Mouse (Mus musculus) bone marrow, adult 2 months (tissue): ENCODE results near the gene Abhd14b. TPM values are rescaled to one million over a fixed set of nuclear protein-coding genes. Genes with fewer than 3 reads are reported as not detected.

Experiments
- H3K27ac ChIP-seq: fragments of 200-500 bp; 2 replicates; pipeline ENCODE4 v1.5.1; 2012; ENCODE audit warnings: low read depth, mild to moderate bottlenecking, control low read depth, inconsistent platforms, low read length; ENCODE audit not compliant: control insufficient read depth, poor library complexity, insufficient read depth
- H3K4me1 ChIP-seq: fragments of 200-500 bp; 2 replicates; pipeline ENCODE4 v1.6.1; 2011; ENCODE audit warnings: low read length; ENCODE audit not compliant: control insufficient read depth, insufficient read depth
- H3K4me3 ChIP-seq: fragments of 200-500 bp; replicated peaks from 2 replicates; pipeline ENCODE3; 2011; ENCODE audit warnings: mild to moderate bottlenecking, low read depth, low read length, control low read depth; ENCODE audit not compliant: control insufficient read depth
- CTCF ChIP-seq: fragments of 200-500 bp; IDR thresholded peaks from 2 replicates; pipeline ENCODE4 v1.5.1; 2011; ENCODE audit warnings: low read length, control low read depth; ENCODE audit not compliant: control insufficient read depth, insufficient read depth
- POLR2A ChIP-seq: fragments of 200-500 bp; IDR thresholded peaks from 2 replicates; pipeline ENCODE4 v1.6.1; 2011; ENCODE audit warnings: low read depth, mild to moderate bottlenecking, control low read depth, low read length, borderline replicate concordance; ENCODE audit not compliant: control insufficient read depth
- WGBS: fragments of 180-500 bp; shearing (Covaris S2); methylation state at CpG from one replicate; pipeline ENCODE4 v1.1.7; 2018; 5-methylcytosine and 5-hydroxymethylcytosine counted together
- polyA plus RNA-seq: library from polyadenylated mRNA; stranded (reverse); fragments of >200 nt; gene quantifications from 2 replicates; pipeline ENCODE4 v1.2.4, GENCODE M21; 2011; ENCODE audit warnings: low replicate concordance; ENCODE audit not compliant: missing spikeins, insufficient read depth, insufficient read length

Abhd14b gene
- polyA plus RNA-seq, 1 experiment, result 6.5 TPM

GRCm38 (mm10) chr9:106420608-106421007 is 26.7 kb upstream of the Abhd14b start:
- no peak overlapping the region for H3K27ac ChIP-seq
- H3K4me3 ChIP-seq, result no peak overlapping the region
- TF ChIP-seq CTCF (no peak), POLR2A (no peak)
- H3K4me1 ChIP-seq, result no peaks in the 10 kb centered on the region
- WGBS, result 2% methylated on average over 2 of the region's 2 CpGs

GRCm38 (mm10) chr9:106421033-106421864 is 26.0 kb upstream of the Abhd14b start:
- H3K27ac ChIP-seq, result no peak overlapping the region
- WGBS, result 13% methylated on average over 18 of the region's 18 CpGs
- H3K4me1 ChIP-seq, result no peaks in the 10 kb centered on the region
- H3K4me3 ChIP-seq, result no peak overlapping the region
- no peak for TF ChIP-seq POLR2A
- TF ChIP-seq CTCF, result no peak

GRCm38 (mm10) chr9:106421865-106422160 is 25.4 kb upstream of the Abhd14b start:
- Histone ChIP-seq H3K27ac (no peak overlapping the region), H3K4me3 (no peak overlapping the region), H3K4me1 (no peaks in the 10 kb centered on the region)
- peak; percentile 94 for TF ChIP-seq CTCF
- no peak for TF ChIP-seq POLR2A
- 0% methylated on average over 3 of the region's 3 CpGs for WGBS

GRCm38 (mm10) chr9:106428719-106429220 is 18.5 kb upstream of the Abhd14b start:
- Histone ChIP-seq H3K27ac (peak overlapping the region; percentile 53), H3K4me1 (no peaks in the 10 kb centered on the region; the same call in 1 of the 2 replicates), H3K4me3 (peak overlapping the region; percentile 73)
- 4% methylated on average over 11 of the region's 11 CpGs for WGBS
- TF ChIP-seq CTCF, result no peak
- TF ChIP-seq POLR2A, result no peak

GRCm38 (mm10) chr9:106429221-106430014 is 17.8 kb upstream of the Abhd14b start, which contains the start of gene Rpl29:
Gene Rpl29, plus strand, starts transcription at chr9:106429454.
- TF ChIP-seq POLR2A (peak; percentile 72; the same call in 1 of the 2 replicates), CTCF (no peak)
- Histone ChIP-seq H3K27ac (peak within 1 kb of the TSS; percentile 86), H3K4me1 (no peaks in the 10 kb centered on the region; the same call in 1 of the 2 replicates), H3K4me3 (peak within 1 kb of the TSS; percentile 76)
- WGBS, result under 1% methylated on average over 55 of the region's 55 CpGs

- Histone ChIP-seq H3K27ac (peak overlapping the region; percentile 86), H3K4me3 (peak overlapping the region; percentile 76), H3K4me1 (no peaks in the 10 kb centered on the region; the same call in 1 of the 2 replicates)
- WGBS, result under 1% methylated on average over 4 of the region's 4 CpGs
- TF ChIP-seq CTCF, result no peak
- TF ChIP-seq POLR2A, result no peak
Measured at GRCm38 (mm10) chr9:106430015-106430264, 17.3 kb upstream of the Abhd14b start.

GRCm38 (mm10) chr9:106433389-106433788 is 13.9 kb upstream of the Abhd14b start:
- no peak overlapping the region for H3K27ac ChIP-seq

GRCm38 (mm10) chr9:106436566-106436965 is 10.7 kb upstream of the Abhd14b start:
- Histone ChIP-seq H3K27ac (no peak overlapping the region), H3K4me1 (peaks cover 3% of the 10 kb centered on the region; the same call in 1 of the 2 replicates), H3K4me3 (no peak overlapping the region)
- 88% methylated on average over 9 of the region's 9 CpGs for WGBS
- no peak for TF ChIP-seq POLR2A
- TF ChIP-seq CTCF, result no peak

More at GRCm38 (mm10) chr9:106433389-106433788, 13.9 kb upstream of the Abhd14b start:
- 68% methylated on average over 7 of the region's 7 CpGs for WGBS
- no peak overlapping the region for H3K4me3 ChIP-seq
- peaks cover 3% of the 10 kb centered on the region; the same call in 1 of the 2 replicates for H3K4me1 ChIP-seq
- TF ChIP-seq POLR2A, result no peak
- no peak for TF ChIP-seq CTCF

- WGBS, result 89% methylated on average over 5 of the region's 5 CpGs
- TF ChIP-seq CTCF (no peak), POLR2A (no peak)
- Histone ChIP-seq H3K4me1 (no peaks in the 10 kb centered on the region), H3K4me3 (no peak overlapping the region), H3K27ac (no peak overlapping the region)
Measured at GRCm38 (mm10) chr9:106442680-106443079, 4.6 kb upstream of the Abhd14b start.
